Mouse (Mus musculus): ENCODE results near the gene Pik3r2. TPM values are rescaled to one million over a fixed set of nuclear protein-coding genes. Genes with fewer than 3 reads are reported as not detected.

The Pik3r2 gene
- polyA plus RNA-seq, 1 experiment from 2014 or later: 58.1 TPM

- ATAC-seq (ENCODE audit: insufficient read depth, low FRiP score, low read depth): no peak
- no peaks in the 10 kb centered on the region for H3K36me3 ChIP-seq
- H3K4me1 ChIP-seq: no peaks in the 10 kb centered on the region
- no peaks in the 10 kb centered on the region for H3K9me3 ChIP-seq
- H3K27ac ChIP-seq: no peak overlapping the region
- no peak overlapping the region for H3K4me2 ChIP-seq
- H3K4me3 ChIP-seq (replicated peaks): no peak overlapping the region
- H3K9ac ChIP-seq: no peak overlapping the region
- 70% methylated on average over 20 of the region's 20 CpGs for WGBS
- H3K27me3 ChIP-seq (replicated peaks): 0 out of 2 replicates have a peak, but pooled peaks cover 8% of the 10 kb centered on the region
Measured at GRCm38 (mm10) chr8:70810962-70811680, 34.6 kb upstream of the Pik3r2 start.

DNA sequence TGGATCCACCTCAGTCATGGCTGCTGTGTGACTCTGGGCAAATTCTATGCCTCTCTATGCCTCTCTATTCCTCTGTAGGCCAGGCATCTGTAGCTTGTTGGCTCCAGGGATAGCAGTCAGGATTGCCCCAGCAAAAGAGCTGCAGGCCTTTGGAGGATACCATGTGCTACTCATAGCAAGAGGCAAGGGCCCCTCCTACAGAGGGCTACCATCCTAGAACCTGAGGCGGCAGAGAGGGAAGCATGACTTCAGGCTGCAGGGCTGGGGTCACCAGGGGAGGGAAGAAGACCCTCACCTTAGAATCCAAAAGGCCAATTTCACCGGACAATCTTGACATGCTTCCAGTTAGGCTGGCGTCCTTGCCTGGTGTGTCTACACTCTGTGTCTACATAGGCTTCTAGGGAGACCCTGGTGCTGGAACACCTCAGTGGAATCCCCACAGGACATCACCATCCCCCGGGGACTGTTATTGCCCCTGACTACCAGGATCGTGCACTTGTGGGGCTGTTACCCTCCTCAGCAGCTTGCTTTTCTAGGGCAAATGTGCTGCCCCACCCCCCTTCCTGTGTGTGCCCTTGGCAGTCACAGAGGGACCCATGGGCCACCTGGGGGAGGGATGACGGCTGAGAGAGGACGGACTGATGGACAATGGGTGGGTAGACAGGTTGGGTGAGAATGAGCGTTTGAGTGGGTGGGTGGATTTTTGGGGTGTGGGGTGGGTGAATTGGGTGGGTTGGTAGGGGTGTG, 32.6 kb upstream of the Pik3r2 start:
- Histone ChIP-seq H3K4me3 (replicated peaks) (no peak overlapping the region), H3K27ac (no peak overlapping the region), H3K4me2 (no peak overlapping the region), H3K27me3 (replicated peaks) (0 out of 2 replicates have a peak, but pooled peaks cover 3% of the 10 kb centered on the region), H3K36me3 (no peaks in the 10 kb centered on the region), H3K9me3 (no peaks in the 10 kb centered on the region), H3K4me1 (peaks cover 8% of the 10 kb centered on the region), H3K9ac (no peak overlapping the region)
- 71% methylated on average over 8 of the region's 8 CpGs for WGBS
- ATAC-seq (ENCODE audit: insufficient read depth, low FRiP score, low read depth): no peak

- Histone ChIP-seq H3K36me3 (no peaks in the 10 kb centered on the region), H3K4me2 (no peak within 1 kb of the TSS)
- no peak for ATAC-seq (ENCODE audit: insufficient read depth, low FRiP score, low read depth)
Measured at GRCm38 (mm10) chr8:70808239-70808638, 31.7 kb upstream of the Pik3r2 start, which contains the start of gene Il12rb1. TSS of gene Il12rb1 (plus strand) at chr8:70808449.

DNA sequence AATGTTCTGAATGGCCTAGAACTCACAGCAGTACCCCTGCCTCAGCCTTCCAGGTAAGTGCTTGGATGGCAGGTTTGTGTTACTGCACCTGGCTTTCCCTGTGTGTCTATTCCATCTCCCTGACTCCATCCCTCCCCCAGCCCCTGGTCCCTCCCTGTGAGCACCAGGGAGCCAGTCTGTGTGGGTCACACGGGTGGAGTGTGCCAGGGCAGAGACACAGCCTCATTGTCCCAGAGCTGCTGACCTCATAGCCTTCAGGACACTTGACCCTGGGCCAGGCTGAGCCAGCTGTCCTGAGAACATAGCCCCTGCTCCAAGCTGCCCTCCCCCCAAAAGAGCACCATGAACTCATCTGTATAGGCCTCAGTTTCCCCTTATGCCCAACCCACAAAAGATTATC, 30.8 kb upstream of the Pik3r2 start:
- H3K27me3 ChIP-seq (replicated peaks): peaks cover 10% of the 10 kb centered on the region
- H3K4me3 ChIP-seq (replicated peaks): no peak overlapping the region
- H3K4me1 ChIP-seq: peaks cover 15% of the 10 kb centered on the region
- 43% methylated on average over 1 of the region's 1 CpGs for WGBS
- no peak for ATAC-seq (ENCODE audit: insufficient read depth, low FRiP score, low read depth)
- no peaks in the 10 kb centered on the region for H3K36me3 ChIP-seq
- H3K27ac ChIP-seq: no peak overlapping the region
- no peak overlapping the region for H3K4me2 ChIP-seq
- H3K9ac ChIP-seq: no peak overlapping the region
- no peaks in the 10 kb centered on the region for H3K9me3 ChIP-seq

More at GRCm38 (mm10) chr8:70808239-70808638, 31.7 kb upstream of the Pik3r2 start, which contains the start of gene Il12rb1:
- H3K27ac ChIP-seq: no peak within 1 kb of the TSS
- H3K4me1 ChIP-seq: peaks cover 15% of the 10 kb centered on the region
- no peak within 1 kb of the TSS for H3K9ac ChIP-seq
- 62% methylated on average over 5 of the region's 5 CpGs for WGBS
- no peaks in the 10 kb centered on the region for H3K9me3 ChIP-seq
- H3K27me3 ChIP-seq (replicated peaks): peaks cover 10% of the 10 kb centered on the region
- H3K4me3 ChIP-seq (replicated peaks): no peak within 1 kb of the TSS

GRCm38 (mm10) chr8:70806541-70806940, 30.0 kb upstream of the Pik3r2 start:
- Histone ChIP-seq H3K4me1 (peaks cover 15% of the 10 kb centered on the region), H3K27me3 (replicated peaks) (peaks cover 10% of the 10 kb centered on the region), H3K9ac (no peak overlapping the region), H3K36me3 (no peaks in the 10 kb centered on the region), H3K27ac (0 out of 2 replicates have a peak overlapping the region, but pooled peaks have one; percentile 4), H3K4me2 (no peak overlapping the region), H3K4me3 (replicated peaks) (no peak overlapping the region), H3K9me3 (no peaks in the 10 kb centered on the region)
- no peak for ATAC-seq (ENCODE audit: insufficient read depth, low FRiP score, low read depth)
- WGBS: 66% methylated on average over 4 of the region's 4 CpGs

- peaks cover 15% of the 10 kb centered on the region for H3K4me1 ChIP-seq
- peaks cover 15% of the 10 kb centered on the region for H3K27me3 ChIP-seq (replicated peaks)
- no peaks in the 10 kb centered on the region for H3K9me3 ChIP-seq
- peak; percentile 88 for ATAC-seq (ENCODE audit: insufficient read depth, low FRiP score, low read depth)
- WGBS: 1% methylated on average over 45 of the region's 45 CpGs
- H3K4me3 ChIP-seq (replicated peaks): peak within 1 kb of the TSS; percentile 44
- peak within 1 kb of the TSS; percentile 81 for H3K4me2 ChIP-seq
- no peak within 1 kb of the TSS for H3K27ac ChIP-seq
- H3K9ac ChIP-seq: no peak within 1 kb of the TSS
- no peaks in the 10 kb centered on the region for H3K36me3 ChIP-seq
Measured at GRCm38 (mm10) chr8:70804481-70805206, 28.1 kb upstream of the Pik3r2 start, which contains the start of gene Mast3. TSS of gene Mast3 (minus strand) at chr8:70805054.

DNA sequence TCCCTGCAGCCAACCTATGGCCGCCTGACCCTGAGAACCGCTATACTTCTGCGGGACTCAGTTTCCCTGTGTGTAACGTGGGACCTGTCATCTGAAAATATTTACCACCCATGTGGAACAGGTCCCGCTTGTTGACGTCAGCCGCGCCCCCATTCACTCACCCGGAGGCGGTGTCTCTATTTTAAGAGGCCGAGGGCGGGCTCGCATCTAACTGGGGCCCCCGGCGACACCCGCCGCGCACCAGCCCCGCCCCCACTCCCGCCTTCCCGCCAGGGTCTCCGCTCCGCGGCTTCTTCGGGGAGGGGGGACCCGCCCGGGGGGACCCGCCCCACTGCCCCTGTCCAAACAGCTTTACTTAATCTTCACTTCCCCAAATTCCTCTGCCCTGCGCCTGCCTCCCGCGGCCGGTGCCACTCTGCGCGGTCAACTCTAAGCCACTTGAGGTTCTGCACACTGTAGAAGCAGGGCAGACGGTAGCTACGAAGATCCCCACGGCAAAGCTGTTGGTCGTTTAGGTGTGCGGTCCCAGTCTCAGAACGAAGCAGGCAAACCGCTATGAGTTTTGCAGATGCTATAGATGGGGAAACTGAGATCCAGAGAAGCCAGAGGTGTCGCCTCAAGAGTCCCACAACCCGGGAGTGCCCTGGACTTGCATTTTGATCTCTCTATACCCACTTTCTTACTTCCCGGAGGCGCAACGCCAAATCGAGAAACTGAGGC, 27.4 kb upstream of the Pik3r2 start:
- Histone ChIP-seq H3K4me1 (peaks cover 15% of the 10 kb centered on the region), H3K27me3 (replicated peaks) (peaks cover 22% of the 10 kb centered on the region), H3K4me2 (peak overlapping the region; percentile 81), H3K9me3 (no peaks in the 10 kb centered on the region), H3K27ac (no peak overlapping the region), H3K36me3 (no peaks in the 10 kb centered on the region), H3K9ac (no peak overlapping the region), H3K4me3 (replicated peaks) (peak overlapping the region; percentile 44)
- WGBS: 2% methylated on average over 47 of the region's 47 CpGs
- ATAC-seq (ENCODE audit: insufficient read depth, low FRiP score, low read depth): 0 out of 2 replicates have a peak, but pooled peaks have one; percentile 12

GRCm38 (mm10) chr8:70802786-70803510, 26.4 kb upstream of the Pik3r2 start:
- H3K4me1 ChIP-seq: peaks cover 20% of the 10 kb centered on the region
- H3K9me3 ChIP-seq: no peaks in the 10 kb centered on the region
- no peak overlapping the region for H3K27ac ChIP-seq
- no peak overlapping the region for H3K4me2 ChIP-seq
- no peak overlapping the region for H3K4me3 ChIP-seq (replicated peaks)
- ATAC-seq (ENCODE audit: insufficient read depth, low FRiP score, low read depth): no peak
- no peak overlapping the region for H3K9ac ChIP-seq
- no peaks in the 10 kb centered on the region for H3K36me3 ChIP-seq
- H3K27me3 ChIP-seq (replicated peaks): peaks cover 24% of the 10 kb centered on the region
- 60% methylated on average over 11 of the region's 11 CpGs for WGBS

DNA sequence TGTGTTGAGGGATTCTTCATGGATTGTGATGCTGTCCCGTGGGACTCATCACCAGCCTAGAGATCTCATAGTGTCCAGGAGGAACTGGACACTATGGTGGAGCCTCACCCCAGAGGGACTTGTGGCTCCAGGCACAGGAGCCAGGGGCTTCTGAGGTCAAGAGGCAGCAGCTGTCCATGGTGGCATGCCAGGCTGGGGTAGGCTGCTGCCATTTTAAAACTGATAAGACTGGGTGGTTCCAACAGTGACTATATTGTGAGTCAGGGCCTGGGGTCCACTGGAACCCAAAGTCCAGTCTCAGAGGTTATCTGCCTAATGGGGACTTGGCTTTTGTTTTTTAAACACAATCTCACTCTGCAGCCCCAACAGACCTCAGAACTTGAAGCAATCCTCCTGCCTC, 25.3 kb upstream of the Pik3r2 start:
- WGBS: 74% methylated on average over 1 of the region's 1 CpGs
- H3K27me3 ChIP-seq (replicated peaks): peaks cover 24% of the 10 kb centered on the region
- ATAC-seq (ENCODE audit: insufficient read depth, low FRiP score, low read depth): no peak

DNA sequence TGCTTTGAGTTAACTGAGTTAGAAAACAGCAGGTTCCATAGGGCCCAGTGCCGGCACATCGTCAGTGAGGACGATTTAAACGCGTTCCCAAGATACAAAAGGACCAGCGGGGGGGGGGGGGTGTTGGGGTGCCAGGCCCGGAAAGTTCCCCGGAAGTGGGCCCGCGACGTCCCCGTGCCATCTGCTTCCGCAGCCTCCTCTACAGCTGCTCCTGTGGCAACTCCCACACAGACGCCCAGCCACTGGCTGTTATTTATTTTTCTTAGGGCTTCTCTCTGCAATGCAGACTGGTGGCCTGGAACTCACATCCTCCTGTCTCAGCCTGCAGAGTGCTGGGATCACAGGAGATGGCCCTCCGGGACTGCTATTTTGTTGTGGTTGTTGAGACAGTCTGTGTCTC, 24.6 kb upstream of the Pik3r2 start:
- Histone ChIP-seq H3K9ac (no peak overlapping the region), H3K4me3 (replicated peaks) (no peak overlapping the region), H3K9me3 (no peaks in the 10 kb centered on the region), H3K36me3 (no peaks in the 10 kb centered on the region), H3K4me2 (no peak overlapping the region), H3K4me1 (peaks cover 30% of the 10 kb centered on the region), H3K27ac (no peak overlapping the region), H3K27me3 (replicated peaks) (peaks cover 24% of the 10 kb centered on the region)
- ATAC-seq (ENCODE audit: insufficient read depth, low FRiP score, low read depth): no peak
- 23% methylated on average over 15 of the region's 15 CpGs for WGBS

More for the DNA sequence above, 25.3 kb upstream of the Pik3r2 start:
- Histone ChIP-seq H3K4me1 (peaks cover 25% of the 10 kb centered on the region), H3K9ac (no peak overlapping the region), H3K9me3 (no peaks in the 10 kb centered on the region), H3K4me2 (no peak overlapping the region), H3K27ac (no peak overlapping the region), H3K4me3 (replicated peaks) (no peak overlapping the region), H3K36me3 (no peaks in the 10 kb centered on the region)

- no peaks in the 10 kb centered on the region for H3K36me3 ChIP-seq
- ATAC-seq (ENCODE audit: insufficient read depth, low FRiP score, low read depth): no peak
- no peak overlapping the region for H3K9ac ChIP-seq
- H3K27me3 ChIP-seq (replicated peaks): peaks cover 24% of the 10 kb centered on the region
- peaks cover 27% of the 10 kb centered on the region for H3K4me1 ChIP-seq
- no peak overlapping the region for H3K27ac ChIP-seq
- no peaks in the 10 kb centered on the region for H3K9me3 ChIP-seq
- no peak overlapping the region for H3K4me2 ChIP-seq
- WGBS: 54% methylated on average over 10 of the region's 10 CpGs
- no peak overlapping the region for H3K4me3 ChIP-seq (replicated peaks)
Measured at GRCm38 (mm10) chr8:70800648-70801047, 24.1 kb upstream of the Pik3r2 start.

Measured in stomach, embryonic 15.5 days (tissue).